Mouse (Mus musculus): ENCODE measurements at regions not wholly inside any gene's neighbourhood (a gene's known extent, or its start where the extent isn't known, plus 50 kb on each side); places are given as distances from the start of the nearest gene placed in this dataset.

DNA sequence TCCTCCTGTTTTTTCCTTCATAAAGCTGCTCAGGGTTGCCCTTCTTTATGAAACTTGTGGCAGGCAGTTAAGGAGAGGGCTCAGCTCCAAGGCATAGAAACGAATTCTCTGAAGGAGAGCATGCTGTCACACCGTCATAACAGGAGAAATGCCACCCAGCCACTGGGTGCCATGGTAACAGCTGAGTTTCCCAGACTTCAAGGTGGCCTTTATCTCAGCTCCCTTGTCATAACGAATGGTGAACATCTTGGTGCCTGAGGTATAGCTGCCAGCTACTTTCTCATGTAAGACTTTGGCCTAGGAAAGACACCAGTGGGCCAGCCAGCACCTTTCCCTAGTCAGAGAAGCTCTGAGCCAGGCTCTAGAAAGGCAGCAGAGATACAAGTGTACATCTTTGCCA lies 182.5 kb upstream of the Afdn start:
- no peak for TF ChIP-seq CTCF (IDR thresholded peaks at IDR 0.05; ENCODE audit: low read depth, low read length)
- TF ChIP-seq POLR2A (IDR thresholded peaks at IDR 0.05; ENCODE audit: extremely low read depth, insufficient read depth, low read length), result no peak
